Mouse (Mus musculus): ENCODE data around the gene Limch1. TPM values are rescaled to one million over a fixed set of nuclear protein-coding genes. Genes with fewer than 3 reads are reported as not detected.

Gene Limch1
- polyA plus RNA-seq, 1 experiment from 2014 or later: 55.6 TPM

- no peaks in the 10 kb centered on the region for H3K4me1 ChIP-seq (ENCODE audit: control insufficient read depth, insufficient read depth, low read length)
- no peak overlapping the region for H3K4me3 ChIP-seq (ENCODE audit: low read depth, low read length)
- no peak overlapping the region for H3K27ac ChIP-seq (ENCODE audit: low read depth, low read length)
- no peaks in the 10 kb centered on the region for H3K9me3 ChIP-seq (replicated peaks; ENCODE audit: control insufficient read depth, low read length)
- 97% methylated on average over 1 of the region's 1 CpGs for WGBS
- no peaks in the 10 kb centered on the region for H3K27me3 ChIP-seq (replicated peaks; ENCODE audit: control insufficient read depth, insufficient read depth, low read length)
- H3K36me3 ChIP-seq (ENCODE audit: control insufficient read depth, insufficient read depth, low read length): no peaks in the 10 kb centered on the region
- no peak overlapping the region for H3K9ac ChIP-seq (ENCODE audit: low read length)
- ATAC-seq (no peak), DNase-seq (ENCODE audit: low spot score) (no peak)
- H3K4me2 ChIP-seq (ENCODE audit: low read length): no peak overlapping the region
Measured at GRCm38 (mm10) chr5:66785995-66786620, 40.5 kb downstream of the Limch1 start.

- H3K9me3 ChIP-seq (replicated peaks; ENCODE audit: control insufficient read depth, low read length): no peaks in the 10 kb centered on the region
- ATAC-seq (no peak), DNase-seq (ENCODE audit: low spot score) (no peak)
- no peaks in the 10 kb centered on the region for H3K4me1 ChIP-seq (ENCODE audit: control insufficient read depth, insufficient read depth, low read length)
- no peaks in the 10 kb centered on the region for H3K27me3 ChIP-seq (replicated peaks; ENCODE audit: control insufficient read depth, insufficient read depth, low read length)
- no peak overlapping the region for H3K27ac ChIP-seq (ENCODE audit: low read depth, low read length)
- H3K4me3 ChIP-seq (ENCODE audit: low read depth, low read length): no peak overlapping the region
- WGBS: 93% methylated on average over 8 of the region's 8 CpGs
- H3K36me3 ChIP-seq (ENCODE audit: control insufficient read depth, insufficient read depth, low read length): no peaks in the 10 kb centered on the region
- H3K4me2 ChIP-seq (ENCODE audit: low read length): no peak overlapping the region
- no peak overlapping the region for H3K9ac ChIP-seq (ENCODE audit: low read length)
Measured at GRCm38 (mm10) chr5:66786621-66787061, 41.0 kb downstream of the Limch1 start.

GRCm38 (mm10) chr5:66789041-66789440, 43.4 kb downstream of the Limch1 start:
- Histone ChIP-seq H3K4me1 (ENCODE audit: control insufficient read depth, insufficient read depth, low read length) (no peaks in the 10 kb centered on the region), H3K4me3 (ENCODE audit: low read depth, low read length) (no peak overlapping the region), H3K9me3 (replicated peaks; ENCODE audit: control insufficient read depth, low read length) (no peaks in the 10 kb centered on the region), H3K27ac (ENCODE audit: low read depth, low read length) (no peak overlapping the region), H3K27me3 (replicated peaks; ENCODE audit: control insufficient read depth, insufficient read depth, low read length) (no peaks in the 10 kb centered on the region), H3K9ac (ENCODE audit: low read length) (no peak overlapping the region), H3K4me2 (ENCODE audit: low read length) (no peak overlapping the region), H3K36me3 (ENCODE audit: control insufficient read depth, insufficient read depth, low read length) (no peaks in the 10 kb centered on the region)
- WGBS: 86% methylated on average over 3 of the region's 3 CpGs
- DNase-seq (ENCODE audit: low spot score): no peak
- no peak for ATAC-seq

- Histone ChIP-seq H3K4me3 (ENCODE audit: low read depth, low read length) (no peak overlapping the region), H3K27ac (ENCODE audit: low read depth, low read length) (no peak overlapping the region), H3K9me3 (replicated peaks; ENCODE audit: control insufficient read depth, low read length) (no peaks in the 10 kb centered on the region), H3K36me3 (ENCODE audit: control insufficient read depth, insufficient read depth, low read length) (no peaks in the 10 kb centered on the region), H3K27me3 (replicated peaks; ENCODE audit: control insufficient read depth, insufficient read depth, low read length) (no peaks in the 10 kb centered on the region), H3K4me2 (ENCODE audit: low read length) (no peak overlapping the region), H3K4me1 (ENCODE audit: control insufficient read depth, insufficient read depth, low read length) (no peaks in the 10 kb centered on the region), H3K9ac (ENCODE audit: low read length) (no peak overlapping the region)
- 88% methylated on average over 6 of the region's 6 CpGs for WGBS
- DNase-seq (ENCODE audit: low spot score): no peak
- no peak for ATAC-seq
Measured at GRCm38 (mm10) chr5:66791161-66791560, 45.5 kb downstream of the Limch1 start.

- Histone ChIP-seq H3K9ac (ENCODE audit: low read length) (no peak overlapping the region), H3K36me3 (ENCODE audit: control insufficient read depth, insufficient read depth, low read length) (no peaks in the 10 kb centered on the region), H3K4me1 (ENCODE audit: control insufficient read depth, insufficient read depth, low read length) (peaks cover 6% of the 10 kb centered on the region; the same call in 1 of the 2 replicates), H3K27ac (ENCODE audit: low read depth, low read length) (no peak overlapping the region), H3K27me3 (replicated peaks; ENCODE audit: control insufficient read depth, insufficient read depth, low read length) (no peaks in the 10 kb centered on the region), H3K9me3 (replicated peaks; ENCODE audit: control insufficient read depth, low read length) (no peaks in the 10 kb centered on the region), H3K4me3 (ENCODE audit: low read depth, low read length) (no peak overlapping the region), H3K4me2 (ENCODE audit: low read length) (no peak overlapping the region)
- DNase-seq (ENCODE audit: low spot score) (no peak), ATAC-seq (no peak)
- WGBS: 91% methylated on average over 3 of the region's 3 CpGs
Measured at GRCm38 (mm10) chr5:66793251-66793650, 47.6 kb downstream of the Limch1 start.

- ATAC-seq (no peak), DNase-seq (ENCODE audit: low spot score) (no peak)
- Histone ChIP-seq H3K36me3 (ENCODE audit: control insufficient read depth, insufficient read depth, low read length) (no peaks in the 10 kb centered on the region), H3K4me1 (ENCODE audit: control insufficient read depth, insufficient read depth, low read length) (peaks cover 17% of the 10 kb centered on the region), H3K4me3 (ENCODE audit: low read depth, low read length) (no peak overlapping the region), H3K9me3 (replicated peaks; ENCODE audit: control insufficient read depth, low read length) (no peaks in the 10 kb centered on the region), H3K4me2 (ENCODE audit: low read length) (no peak overlapping the region), H3K27me3 (replicated peaks; ENCODE audit: control insufficient read depth, insufficient read depth, low read length) (no peaks in the 10 kb centered on the region), H3K9ac (ENCODE audit: low read length) (no peak overlapping the region), H3K27ac (ENCODE audit: low read depth, low read length) (no peak overlapping the region)
- 87% methylated on average over 6 of the region's 6 CpGs for WGBS
Measured at GRCm38 (mm10) chr5:66797326-66797725, 51.7 kb downstream of the Limch1 start.

GRCm38 (mm10) chr5:66798135-66798534, 52.5 kb downstream of the Limch1 start:
- peak; percentile 32; the same call in 1 of the 2 replicates for ATAC-seq
- 43% methylated on average over 3 of the region's 3 CpGs for WGBS
- peak overlapping the region; percentile 39; the same call in 1 of the 2 replicates for H3K27ac ChIP-seq (ENCODE audit: low read depth, low read length)
- H3K4me2 ChIP-seq (ENCODE audit: low read length): no peak overlapping the region
- H3K9me3 ChIP-seq (replicated peaks; ENCODE audit: control insufficient read depth, low read length): no peaks in the 10 kb centered on the region
- H3K27me3 ChIP-seq (replicated peaks; ENCODE audit: control insufficient read depth, insufficient read depth, low read length): no peaks in the 10 kb centered on the region
- 0 out of 2 replicates have a peak overlapping the region, but pooled peaks have one; percentile 6 for H3K9ac ChIP-seq (ENCODE audit: low read length)
- H3K36me3 ChIP-seq (ENCODE audit: control insufficient read depth, insufficient read depth, low read length): no peaks in the 10 kb centered on the region
- DNase-seq (ENCODE audit: low spot score): peak; percentile 41
- H3K4me3 ChIP-seq (ENCODE audit: low read depth, low read length): no peak overlapping the region
- peaks cover 22% of the 10 kb centered on the region for H3K4me1 ChIP-seq (ENCODE audit: control insufficient read depth, insufficient read depth, low read length)

- no peak overlapping the region for H3K4me2 ChIP-seq (ENCODE audit: low read length)
- no peaks in the 10 kb centered on the region for H3K9me3 ChIP-seq (replicated peaks; ENCODE audit: control insufficient read depth, low read length)
- H3K9ac ChIP-seq (ENCODE audit: low read length): no peak overlapping the region
- DNase-seq (ENCODE audit: low spot score) (no peak), ATAC-seq (no peak)
- H3K36me3 ChIP-seq (ENCODE audit: control insufficient read depth, insufficient read depth, low read length): no peaks in the 10 kb centered on the region
- 18% methylated on average over 8 of the region's 8 CpGs for WGBS
- no peak overlapping the region for H3K27ac ChIP-seq (ENCODE audit: low read depth, low read length)
- H3K4me3 ChIP-seq (ENCODE audit: low read depth, low read length): no peak overlapping the region
- peaks cover 22% of the 10 kb centered on the region for H3K4me1 ChIP-seq (ENCODE audit: control insufficient read depth, insufficient read depth, low read length)
- H3K27me3 ChIP-seq (replicated peaks; ENCODE audit: control insufficient read depth, insufficient read depth, low read length): no peaks in the 10 kb centered on the region
Measured at GRCm38 (mm10) chr5:66798591-66799003, 53.0 kb downstream of the Limch1 start.

- Histone ChIP-seq H3K9ac (ENCODE audit: low read length) (no peak overlapping the region), H3K27me3 (replicated peaks; ENCODE audit: control insufficient read depth, insufficient read depth, low read length) (no peaks in the 10 kb centered on the region), H3K4me2 (ENCODE audit: low read length) (no peak overlapping the region), H3K4me3 (ENCODE audit: low read depth, low read length) (no peak overlapping the region), H3K36me3 (ENCODE audit: control insufficient read depth, insufficient read depth, low read length) (no peaks in the 10 kb centered on the region), H3K27ac (ENCODE audit: low read depth, low read length) (no peak overlapping the region), H3K4me1 (ENCODE audit: control insufficient read depth, insufficient read depth, low read length) (peaks cover 22% of the 10 kb centered on the region), H3K9me3 (replicated peaks; ENCODE audit: control insufficient read depth, low read length) (no peaks in the 10 kb centered on the region)
- DNase-seq (ENCODE audit: low spot score) (no peak), ATAC-seq (no peak)
- 34% methylated on average over 9 of the region's 9 CpGs for WGBS
Measured at GRCm38 (mm10) chr5:66800243-66800642, 54.6 kb downstream of the Limch1 start.
